Mouse (Mus musculus) urinary bladder, postnatal 36 days (tissue): Measurements from ENCODE around the gene Acad8.

Experiments
- DNase-seq, 2 experiments: peaks; one replicate each; pipeline ENCODE4 v3.0.0; 2022; ENCODE audit warnings: low spot score in 2 of 2, mixed read lengths in 1 of 2

Gene Acad8

GRCm38 (mm10) chr9:26985090-26985613 is 14.2 kb downstream of the Acad8 start:
- no peak for DNase-seq

GRCm38 (mm10) chr9:26978776-26979175 is 20.6 kb downstream of the Acad8 start:
- DNase-seq: no peak

- DNase-seq: no peak
Measured at GRCm38 (mm10) chr9:26977754-26978153, 21.6 kb downstream of the Acad8 start.

GRCm38 (mm10) chr9:26947790-26948189 is 51.6 kb downstream of the Acad8 start:
- no peak for DNase-seq

- DNase-seq: peak in 1 of 2 experiments; percentile 43
Measured at GRCm38 (mm10) chr9:26924146-26924545, 75.2 kb downstream of the Acad8 start.
